Mouse (Mus musculus) kidney, postnatal 0 days (tissue): ENCODE data around the gene Gm12258. TPM values are rescaled to one million over a fixed set of nuclear protein-coding genes. Genes with fewer than 3 reads are reported as not detected.
A peak's percentile ranks its signal among the peaks of the same experiment; 100 is the strongest.

ENCODE experiments used
- ATAC-seq: fragments of 200-750 bp; cut with Nextera tagmentation; replicated peaks from 2 replicates; pipeline ENCODE4 v1.8.0; 2017; ENCODE audit warnings: low read depth, moderate number of reproducible peaks, moderate TSS enrichment, moderate library complexity; ENCODE audit not compliant: low FRiP score
- DNase-seq: peaks from one replicate; pipeline ENCODE4 v3.0.0-alpha.2; 2016; ENCODE audit warnings: low spot score
- H3K27ac ChIP-seq: fragments of 300-500 bp; sonication (generic); 2 replicates; pipeline ENCODE4 v1.5.1; 2014; ENCODE audit warnings: mild to moderate bottlenecking
- H3K27me3 ChIP-seq: fragments of 300-500 bp; sonication (generic); 2 replicates; pipeline ENCODE4 v1.6.1; 2014; ENCODE audit warnings: low read length, mixed read lengths; ENCODE audit not compliant: insufficient read depth
- H3K36me3 ChIP-seq: fragments of 300-500 bp; sonication (generic); 2 replicates; pipeline ENCODE4 v1.6.1; 2014; ENCODE audit warnings: low read length, mixed read lengths; ENCODE audit not compliant: insufficient read depth
- H3K4me1 ChIP-seq: fragments of 300-500 bp; sonication (generic); replicated peaks from 2 replicates; pipeline ENCODE4 v1.6.1; 2014; ENCODE audit warnings: antibody characterized with exemption, low read length, mixed read lengths; ENCODE audit not compliant: insufficient read depth
- H3K4me2 ChIP-seq: fragments of 300-500 bp; sonication (generic); 2 replicates; pipeline ENCODE4 v1.6.1; 2014; ENCODE audit warnings: mild to moderate bottlenecking, low read length, moderate library complexity, mixed read lengths
- H3K4me3 ChIP-seq: fragments of 300-500 bp; sonication (generic); replicated peaks from 2 replicates; pipeline ENCODE4 v1.5.1; 2014; ENCODE audit warnings: low read depth, low read length
- H3K9ac ChIP-seq: fragments of 300-500 bp; sonication (generic); 2 replicates; pipeline ENCODE4 v1.6.1; 2014; ENCODE audit warnings: low read depth, low read length
- H3K9me3 ChIP-seq: fragments of 300-500 bp; sonication (generic); replicated peaks from 2 replicates; pipeline ENCODE4 v1.6.1; 2016; ENCODE audit warnings: low read length, inconsistent platforms, mixed read lengths
- CTCF ChIP-seq: IDR thresholded peaks from 2 replicates; pipeline ENCODE4 v1.5.1; 2016; ENCODE audit warnings: antibody characterized with exemption, low read depth, mild to moderate bottlenecking, moderate library complexity
- WGBS: fragments of 180-500 bp; shearing (Covaris S2); extraction: QIAGEN DNeasy Blood & Tissue Kit; methylation state at CpG from one replicate; pipeline ENCODE4 v1.1.7; 2014; 5-methylcytosine and 5-hydroxymethylcytosine counted together
- polyA plus RNA-seq: library from polyadenylated mRNA; unstranded; fragments of >200 nt; fragmentation: Nextera tagmentation; extraction: Ambion mirVana; gene quantifications from 2 replicates; pipeline ENCODE4 v1.2.1, GENCODE M21; 2015

The Gm12258 gene
- polyA plus RNA-seq, 1 experiment from 2014 or later, result 5.5 TPM

- no peak for ATAC-seq
Measured at GRCm38 (mm10) chr11:58860744-58861143, 13.8 kb downstream of the Gm12258 start.

GRCm38 (mm10) chr11:58867039-58867953 is 20.3 kb downstream of the Gm12258 start, which contains the start of gene 2810021J22Rik:
Gene 2810021J22Rik (plus strand): TSS chr11:58867216.
- Histone ChIP-seq H3K4me2 (peak within 1 kb of the TSS; percentile 84), H3K27me3 (no peaks in the 10 kb centered on the region), H3K4me3 (peak within 1 kb of the TSS; percentile 80), H3K4me1 (peaks cover 6% of the 10 kb centered on the region), H3K9me3 (no peaks in the 10 kb centered on the region), H3K36me3 (no peaks in the 10 kb centered on the region), H3K9ac (peak within 1 kb of the TSS; percentile 74), H3K27ac (peak within 1 kb of the TSS; percentile 82)
- WGBS, result 3% methylated on average over 37 of the region's 37 CpGs
- TF ChIP-seq CTCF, result peak; percentile 12; the same call in 1 of the 2 replicates
- peak; percentile 75 for DNase-seq
- ATAC-seq, result peak; percentile 82

More at GRCm38 (mm10) chr11:58860744-58861143, 13.8 kb downstream of the Gm12258 start:
- no peak for DNase-seq
- H3K4me2 ChIP-seq, result no peak overlapping the region
- H3K4me3 ChIP-seq, result no peak overlapping the region
- no peak overlapping the region for H3K27ac ChIP-seq
- no peak overlapping the region for H3K9ac ChIP-seq
- H3K9me3 ChIP-seq, result peaks cover 10% of the 10 kb centered on the region; the same call in 1 of the 2 replicates
- TF ChIP-seq CTCF, result no peak
- WGBS, result 95% methylated on average over 8 of the region's 8 CpGs
- H3K4me1 ChIP-seq, result no peaks in the 10 kb centered on the region
- H3K27me3 ChIP-seq, result no peaks in the 10 kb centered on the region
- peaks cover 38% of the 10 kb centered on the region for H3K36me3 ChIP-seq

GRCm38 (mm10) chr11:58867954-58868330 is 21.0 kb downstream of the Gm12258 start:
- no peaks in the 10 kb centered on the region for H3K36me3 ChIP-seq
- H3K4me2 ChIP-seq, result peak overlapping the region; percentile 84
- ATAC-seq (no peak), DNase-seq (no peak)
- no peaks in the 10 kb centered on the region for H3K27me3 ChIP-seq
- no peaks in the 10 kb centered on the region for H3K9me3 ChIP-seq
- no peak for TF ChIP-seq CTCF
- WGBS, result 59% methylated on average over 6 of the region's 6 CpGs
- H3K9ac ChIP-seq, result peak overlapping the region; percentile 74; the same call in 1 of the 2 replicates
- H3K4me1 ChIP-seq, result peaks cover 6% of the 10 kb centered on the region
- H3K27ac ChIP-seq, result peak overlapping the region; percentile 82; the same call in 1 of the 2 replicates
- peak overlapping the region; percentile 80 for H3K4me3 ChIP-seq

GRCm38 (mm10) chr11:58870961-58871360 is 24.0 kb downstream of the Gm12258 start:
- 79% methylated on average over 4 of the region's 4 CpGs for WGBS
- Histone ChIP-seq H3K9me3 (no peaks in the 10 kb centered on the region), H3K4me3 (no peak overlapping the region), H3K36me3 (no peaks in the 10 kb centered on the region), H3K27ac (no peak overlapping the region), H3K4me2 (no peak overlapping the region), H3K9ac (no peak overlapping the region), H3K4me1 (peaks cover 6% of the 10 kb centered on the region), H3K27me3 (no peaks in the 10 kb centered on the region)
- ATAC-seq (no peak), DNase-seq (no peak)
- no peak for TF ChIP-seq CTCF

- DNase-seq (no peak), ATAC-seq (no peak)
- TF ChIP-seq CTCF, result no peak
- no peaks in the 10 kb centered on the region for H3K27me3 ChIP-seq
- H3K9ac ChIP-seq, result no peak overlapping the region
- H3K36me3 ChIP-seq, result peaks cover 20% of the 10 kb centered on the region
- H3K27ac ChIP-seq, result no peak overlapping the region
- 88% methylated on average over 8 of the region's 8 CpGs for WGBS
- H3K4me1 ChIP-seq, result no peaks in the 10 kb centered on the region
- H3K9me3 ChIP-seq, result no peaks in the 10 kb centered on the region
- no peak overlapping the region for H3K4me2 ChIP-seq
- no peak overlapping the region for H3K4me3 ChIP-seq
Measured at GRCm38 (mm10) chr11:58883756-58884155, 36.8 kb downstream of the Gm12258 start.

GRCm38 (mm10) chr11:58890511-58890910 is 43.6 kb downstream of the Gm12258 start:
- H3K27me3 ChIP-seq, result no peaks in the 10 kb centered on the region
- H3K9ac ChIP-seq, result no peak overlapping the region
- TF ChIP-seq CTCF, result no peak
- H3K36me3 ChIP-seq, result peaks cover 36% of the 10 kb centered on the region
- no peaks in the 10 kb centered on the region for H3K9me3 ChIP-seq
- ATAC-seq (no peak), DNase-seq (no peak)
- no peaks in the 10 kb centered on the region for H3K4me1 ChIP-seq
- no peak overlapping the region for H3K4me2 ChIP-seq
- WGBS, result 88% methylated on average over 10 of the region's 10 CpGs
- no peak overlapping the region for H3K4me3 ChIP-seq
- no peak overlapping the region for H3K27ac ChIP-seq
